Mouse (Mus musculus) liver, postnatal 0 days (tissue): ENCODE measurements around the gene Tacc2.

Experiments used
- CTCF ChIP-seq: sonication (generic); IDR thresholded peaks from 2 replicates; pipeline ENCODE4 v1.5.1; 2016; ENCODE audit warnings: antibody characterized with exemption, low read depth
- EP300 ChIP-seq: IDR thresholded peaks from 2 replicates; pipeline ENCODE4 v1.6.1; 2016; ENCODE audit warnings: antibody characterized with exemption, low read depth, mild to moderate bottlenecking

DNA sequence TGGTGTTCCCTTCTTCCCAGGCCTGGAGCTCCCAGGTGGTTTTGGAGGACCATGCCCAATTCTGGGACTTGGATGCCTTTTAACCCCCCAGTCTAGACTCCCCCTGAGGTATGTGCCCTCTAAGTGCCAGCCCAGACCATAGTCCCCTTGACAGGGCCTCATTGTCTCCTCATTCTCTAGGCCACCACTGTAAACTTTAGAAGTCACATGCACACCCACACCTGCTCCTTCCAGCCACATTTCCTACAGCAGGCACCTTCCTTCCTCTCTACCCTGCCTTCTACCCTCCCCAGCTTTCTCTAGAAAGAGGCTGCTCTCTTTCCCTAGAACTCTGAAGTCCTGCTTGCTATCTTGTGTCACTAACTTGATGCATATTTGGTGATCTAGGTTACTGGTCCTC, 121.2 kb downstream of the Tacc2 start:
- TF ChIP-seq CTCF (no peak), EP300 (no peak)
